Mouse (Mus musculus) embryonic facial prominence, embryonic 12.5 days (tissue): ENCODE data around the gene Zfp607b. TPM values are rescaled to one million over a fixed set of nuclear protein-coding genes. Genes with fewer than 3 reads are reported as not detected.

ENCODE experiments used
- ATAC-seq: fragments of 200-750 bp; cut with Nextera tagmentation; 2 replicates; pipeline ENCODE4 v1.8.0; 2017; ENCODE audit not compliant: insufficient number of reproducible peaks, insufficient read depth, low FRiP score, low TSS enrichment
- H3K27ac ChIP-seq: fragments of 300-500 bp; sonication (generic); 2 replicates; pipeline ENCODE4 v1.5.1; 2016; ENCODE audit warnings: mild to moderate bottlenecking
- H3K27me3 ChIP-seq: fragments of 300-500 bp; sonication (generic); 2 replicates; pipeline ENCODE4 v1.6.1; 2016; ENCODE audit warnings: mild to moderate bottlenecking, moderate library complexity
- H3K36me3 ChIP-seq: fragments of 300-500 bp; sonication (generic); 2 replicates; pipeline ENCODE4 v1.6.1; 2016; ENCODE audit warnings: mild to moderate bottlenecking
- H3K4me1 ChIP-seq: fragments of 300-500 bp; sonication (generic); 2 replicates; pipeline ENCODE4 v1.6.1; 2016
- H3K4me2 ChIP-seq: fragments of 300-500 bp; sonication (generic); replicated peaks from 2 replicates; pipeline ENCODE4 v1.6.1; 2016; ENCODE audit warnings: mild to moderate bottlenecking, moderate library complexity
- H3K4me3 ChIP-seq: fragments of 300-500 bp; sonication (generic); 2 replicates; pipeline ENCODE4 v1.5.1; 2016; ENCODE audit warnings: mild to moderate bottlenecking
- H3K9ac ChIP-seq: fragments of 300-500 bp; sonication (generic); 2 replicates; pipeline ENCODE4 v1.6.1; 2016; ENCODE audit warnings: mild to moderate bottlenecking, moderate library complexity
- H3K9me3 ChIP-seq: fragments of 300-500 bp; sonication (generic); 2 replicates; pipeline ENCODE4 v1.6.1; 2016; ENCODE audit warnings: mild to moderate bottlenecking, moderate library complexity
- WGBS: fragments of 180-500 bp; shearing (Covaris S2); methylation state at CpG from one replicate; pipeline ENCODE4 v1.1.7; 2016; 5-methylcytosine and 5-hydroxymethylcytosine counted together
- polyA plus RNA-seq: library from polyadenylated mRNA; unstranded; fragments of >200 nt; fragmentation: Nextera tagmentation; extraction: Ambion mirVana; gene quantifications from 2 replicates; pipeline ENCODE4 v1.2.1, GENCODE M21; 2016

The Zfp607b gene
- polyA plus RNA-seq: 4.0 and 5.8 TPM in 2 replicates

GRCm38 (mm10) chr7:27688815-27689612 lies at the start of gene Zfp607b:
Gene Zfp607b (plus strand): TSS chr7:27689340.
- peak within 1 kb of the TSS; percentile 65 for H3K4me2 ChIP-seq
- no peaks in the 10 kb centered on the region for H3K9me3 ChIP-seq
- H3K4me1 ChIP-seq: 0 out of 2 replicates have a peak, but pooled peaks cover 13% of the 10 kb centered on the region
- H3K36me3 ChIP-seq: no peaks in the 10 kb centered on the region
- peak within 1 kb of the TSS; percentile 49 for H3K4me3 ChIP-seq
- under 1% methylated on average over 19 of the region's 19 CpGs for WGBS
- peak within 1 kb of the TSS; percentile 88 for H3K27ac ChIP-seq
- ATAC-seq: peak; percentile 99
- H3K27me3 ChIP-seq: no peaks in the 10 kb centered on the region
- peak within 1 kb of the TSS; percentile 63 for H3K9ac ChIP-seq

GRCm38 (mm10) chr7:27644471-27644870 lies 44.7 kb upstream of the Zfp607b start:
- Histone ChIP-seq H3K4me1 (no peaks in the 10 kb centered on the region), H3K36me3 (peaks cover 6% of the 10 kb centered on the region; the same call in 1 of the 2 replicates), H3K9ac (no peak overlapping the region), H3K27me3 (no peaks in the 10 kb centered on the region), H3K4me2 (no peak overlapping the region), H3K27ac (no peak overlapping the region), H3K4me3 (no peak overlapping the region), H3K9me3 (no peaks in the 10 kb centered on the region)
- WGBS: 50% methylated on average over 1 of the region's 1 CpGs
- ATAC-seq: no peak

- Histone ChIP-seq H3K4me1 (no peaks in the 10 kb centered on the region), H3K27ac (no peak overlapping the region), H3K27me3 (no peaks in the 10 kb centered on the region), H3K36me3 (no peaks in the 10 kb centered on the region), H3K9me3 (no peaks in the 10 kb centered on the region), H3K9ac (no peak overlapping the region), H3K4me2 (no peak overlapping the region), H3K4me3 (no peak overlapping the region)
- ATAC-seq: no peak
- WGBS: 83% methylated on average over 7 of the region's 7 CpGs
These were observed 42.6 kb upstream of the Zfp607b start for GRCm38 (mm10) chr7:27646516-27646915.

- no peak for ATAC-seq
- no peaks in the 10 kb centered on the region for H3K4me1 ChIP-seq
- no peaks in the 10 kb centered on the region for H3K36me3 ChIP-seq
- peaks cover 3% of the 10 kb centered on the region for H3K27me3 ChIP-seq
- no peak overlapping the region for H3K4me3 ChIP-seq
- no peak overlapping the region for H3K27ac ChIP-seq
- no peaks in the 10 kb centered on the region for H3K9me3 ChIP-seq
- WGBS: 83% methylated on average over 6 of the region's 6 CpGs
- H3K9ac ChIP-seq: no peak overlapping the region
- H3K4me2 ChIP-seq: no peak overlapping the region
These were observed 41.7 kb upstream of the Zfp607b start for GRCm38 (mm10) chr7:27647281-27648002.

GRCm38 (mm10) chr7:27649723-27650122 lies 39.4 kb upstream of the Zfp607b start:
- Histone ChIP-seq H3K27me3 (peaks cover 26% of the 10 kb centered on the region), H3K9me3 (no peaks in the 10 kb centered on the region), H3K36me3 (no peaks in the 10 kb centered on the region), H3K9ac (no peak overlapping the region), H3K27ac (no peak overlapping the region), H3K4me1 (peaks cover 5% of the 10 kb centered on the region), H3K4me3 (no peak overlapping the region), H3K4me2 (no peak overlapping the region)
- ATAC-seq: no peak
- 91% methylated on average over 11 of the region's 11 CpGs for WGBS

GRCm38 (mm10) chr7:27650949-27651348 lies 38.2 kb upstream of the Zfp607b start:
- Histone ChIP-seq H3K4me1 (peaks cover 5% of the 10 kb centered on the region), H3K9ac (no peak overlapping the region), H3K27me3 (peaks cover 38% of the 10 kb centered on the region), H3K9me3 (no peaks in the 10 kb centered on the region), H3K27ac (no peak overlapping the region), H3K4me2 (0 out of 2 replicates have a peak overlapping the region, but pooled peaks have one; percentile 13), H3K36me3 (no peaks in the 10 kb centered on the region), H3K4me3 (no peak overlapping the region)
- 7% methylated on average over 10 of the region's 10 CpGs for WGBS
- ATAC-seq: no peak

- peak within 1 kb of the TSS; percentile 34 for H3K4me3 ChIP-seq
- ATAC-seq: no peak
- no peaks in the 10 kb centered on the region for H3K9me3 ChIP-seq
- peak within 1 kb of the TSS; percentile 60 for H3K4me2 ChIP-seq
- H3K9ac ChIP-seq: no peak within 1 kb of the TSS
- H3K36me3 ChIP-seq: peaks cover 25% of the 10 kb centered on the region; the same call in 1 of the 2 replicates
- no peak within 1 kb of the TSS for H3K27ac ChIP-seq
- peaks cover 5% of the 10 kb centered on the region for H3K4me1 ChIP-seq
- WGBS: 2% methylated on average over 62 of the region's 62 CpGs
- H3K27me3 ChIP-seq: peaks cover 67% of the 10 kb centered on the region
These were observed 35.3 kb upstream of the Zfp607b start, which contains the start of gene Ttc9b for GRCm38 (mm10) chr7:27653681-27654437. Gene Ttc9b (plus strand): TSS chr7:27653915.

GRCm38 (mm10) chr7:27654607-27655276 lies 34.4 kb upstream of the Zfp607b start:
- WGBS: 68% methylated on average over 20 of the region's 20 CpGs
- H3K9ac ChIP-seq: no peak overlapping the region
- H3K27ac ChIP-seq: no peak overlapping the region
- no peaks in the 10 kb centered on the region for H3K9me3 ChIP-seq
- peaks cover 76% of the 10 kb centered on the region for H3K27me3 ChIP-seq
- peaks cover 5% of the 10 kb centered on the region for H3K4me1 ChIP-seq
- H3K4me3 ChIP-seq: no peak overlapping the region
- no peak for ATAC-seq
- no peak overlapping the region for H3K4me2 ChIP-seq
- peaks cover 34% of the 10 kb centered on the region for H3K36me3 ChIP-seq

GRCm38 (mm10) chr7:27655545-27655944 lies 33.6 kb upstream of the Zfp607b start:
- H3K9me3 ChIP-seq: no peaks in the 10 kb centered on the region
- ATAC-seq: no peak
- no peak overlapping the region for H3K27ac ChIP-seq
- H3K4me3 ChIP-seq: no peak overlapping the region
- H3K36me3 ChIP-seq: peaks cover 35% of the 10 kb centered on the region
- H3K9ac ChIP-seq: no peak overlapping the region
- H3K4me2 ChIP-seq: no peak overlapping the region
- H3K4me1 ChIP-seq: peaks cover 5% of the 10 kb centered on the region
- peaks cover 79% of the 10 kb centered on the region for H3K27me3 ChIP-seq
- 87% methylated on average over 11 of the region's 11 CpGs for WGBS

- ATAC-seq: no peak
- WGBS: 90% methylated on average over 16 of the region's 16 CpGs
These were observed 32.5 kb upstream of the Zfp607b start for GRCm38 (mm10) chr7:27656600-27656999.

GRCm38 (mm10) chr7:27657824-27658395 lies 31.2 kb upstream of the Zfp607b start:
- Histone ChIP-seq H3K4me1 (peaks cover 5% of the 10 kb centered on the region), H3K4me2 (no peak overlapping the region), H3K27me3 (peaks cover 72% of the 10 kb centered on the region), H3K9me3 (no peaks in the 10 kb centered on the region), H3K9ac (no peak overlapping the region), H3K27ac (no peak overlapping the region), H3K4me3 (no peak overlapping the region), H3K36me3 (peaks cover 42% of the 10 kb centered on the region)
- ATAC-seq: no peak
- WGBS: 28% methylated on average over 52 of the region's 53 CpGs

More at GRCm38 (mm10) chr7:27656600-27656999, 32.5 kb upstream of the Zfp607b start:
- Histone ChIP-seq H3K27me3 (peaks cover 79% of the 10 kb centered on the region), H3K4me3 (no peak overlapping the region), H3K9me3 (no peaks in the 10 kb centered on the region), H3K36me3 (peaks cover 39% of the 10 kb centered on the region), H3K4me1 (peaks cover 5% of the 10 kb centered on the region), H3K9ac (no peak overlapping the region), H3K27ac (no peak overlapping the region), H3K4me2 (no peak overlapping the region)
